Mouse (Mus musculus) liver, embryonic 16.5 days (tissue): ENCODE data around the gene Ftl1-ps1. TPM values are rescaled to one million over a fixed set of nuclear protein-coding genes. Genes with fewer than 3 reads are reported as not detected.

Source experiments
- ATAC-seq: fragments of 200-750 bp; cut with Nextera tagmentation; 2 replicates; pipeline ENCODE4 v1.8.0; 2017; ENCODE audit warnings: low read depth, mild to moderate bottlenecking, moderate number of reproducible peaks, moderate library complexity
- H3K27ac ChIP-seq: fragments of 300-500 bp; sonication (generic); 2 replicates; pipeline ENCODE4 v1.5.1; 2014; ENCODE audit warnings: mild to moderate bottlenecking, low read length
- H3K27me3 ChIP-seq: fragments of 300-500 bp; sonication (generic); 2 replicates; pipeline ENCODE4 v1.6.1; 2014; ENCODE audit warnings: low read depth, low read length, mixed read lengths; ENCODE audit not compliant: control insufficient read depth, insufficient read depth
- H3K36me3 ChIP-seq: fragments of 300-500 bp; sonication (generic); 2 replicates; pipeline ENCODE4 v1.6.1; 2014; ENCODE audit warnings: mild to moderate bottlenecking; ENCODE audit not compliant: control insufficient read depth, insufficient read depth
- H3K4me1 ChIP-seq: fragments of 300-500 bp; sonication (generic); 2 replicates; pipeline ENCODE4 v1.6.1; 2014; ENCODE audit warnings: low read depth, low read length, mixed read lengths; ENCODE audit not compliant: control insufficient read depth
- H3K4me2 ChIP-seq: fragments of 300-500 bp; sonication (generic); 2 replicates; pipeline ENCODE4 v1.6.1; 2014; ENCODE audit warnings: low read depth, low read length, mixed read lengths
- H3K4me3 ChIP-seq: fragments of 300-500 bp; sonication (generic); 2 replicates; pipeline ENCODE4 v1.5.1; 2014; ENCODE audit warnings: low read depth, mild to moderate bottlenecking, low read length
- H3K9ac ChIP-seq: fragments of 300-500 bp; sonication (generic); 2 replicates; pipeline ENCODE4 v1.6.1; 2014; ENCODE audit warnings: low read depth, low read length
- H3K9me3 ChIP-seq: fragments of 300-500 bp; sonication (generic); replicated peaks from 2 replicates; pipeline ENCODE4 v1.6.1; 2016; ENCODE audit warnings: low read length; ENCODE audit not compliant: control insufficient read depth
- WGBS: fragments of 180-500 bp; shearing (Covaris S2); extraction: QIAGEN DNeasy Blood & Tissue Kit; methylation state at CpG from one replicate; pipeline ENCODE4 v1.1.7; 2014; ENCODE audit not compliant: insufficient replicate concordance; 5-methylcytosine and 5-hydroxymethylcytosine counted together
- polyA plus RNA-seq: library from polyadenylated mRNA; unstranded; fragments of >200 nt; fragmentation: Nextera tagmentation; extraction: Ambion mirVana; gene quantifications from 2 replicates; pipeline ENCODE4 v1.2.1, GENCODE M21; 2015

The Ftl1-ps1 gene
- polyA plus RNA-seq = 88.0 and 91.7 TPM in 2 replicates

- H3K27ac ChIP-seq = no peak within 1 kb of the TSS
- H3K36me3 ChIP-seq = no peaks in the 10 kb centered on the region
- no peak within 1 kb of the TSS for H3K4me3 ChIP-seq
- WGBS = 21% methylated on average over 11 of the region's 11 CpGs
- H3K4me2 ChIP-seq = peak within 1 kb of the TSS; percentile 18; the same call in 1 of the 2 replicates
- no peak within 1 kb of the TSS for H3K9ac ChIP-seq
- H3K27me3 ChIP-seq = no peaks in the 10 kb centered on the region
- no peak for ATAC-seq
- H3K4me1 ChIP-seq = no peaks in the 10 kb centered on the region
- H3K9me3 ChIP-seq = no peaks in the 10 kb centered on the region
These were observed at the start of gene Ftl1-ps1 for GRCm38 (mm10) chr13:74399298-74399839. Gene Ftl1-ps1, plus strand, starts transcription at chr13:74399694.

- ATAC-seq = peak; percentile 31
- H3K4me3 ChIP-seq = peak overlapping the region; percentile 88
- H3K27ac ChIP-seq = peak overlapping the region; percentile 41
- no peaks in the 10 kb centered on the region for H3K9me3 ChIP-seq
- H3K4me2 ChIP-seq = peak overlapping the region; percentile 94
- H3K27me3 ChIP-seq = no peaks in the 10 kb centered on the region
- peak overlapping the region; percentile 93 for H3K9ac ChIP-seq
- H3K4me1 ChIP-seq = peaks cover 13% of the 10 kb centered on the region
- peaks cover 3% of the 10 kb centered on the region for H3K36me3 ChIP-seq
- under 1% methylated on average over 15 of the region's 15 CpGs for WGBS
These were observed 49.0 kb upstream of the Ftl1-ps1 start for GRCm38 (mm10) chr13:74350435-74350906.

GRCm38 (mm10) chr13:74356491-74356890 lies 43.0 kb upstream of the Ftl1-ps1 start:
- H3K9ac ChIP-seq = no peak overlapping the region
- H3K4me2 ChIP-seq = no peak overlapping the region
- no peak overlapping the region for H3K27ac ChIP-seq
- H3K4me3 ChIP-seq = no peak overlapping the region
- peaks cover 12% of the 10 kb centered on the region for H3K36me3 ChIP-seq
- ATAC-seq = no peak
- H3K4me1 ChIP-seq = no peaks in the 10 kb centered on the region
- no peaks in the 10 kb centered on the region for H3K9me3 ChIP-seq
- WGBS = 89% methylated on average over 13 of the region's 13 CpGs
- no peaks in the 10 kb centered on the region for H3K27me3 ChIP-seq

- ATAC-seq = no peak
- Histone ChIP-seq H3K36me3 (no peaks in the 10 kb centered on the region; the same call in 1 of the 2 replicates), H3K27ac (no peak overlapping the region), H3K9me3 (no peaks in the 10 kb centered on the region), H3K9ac (no peak overlapping the region), H3K4me3 (no peak overlapping the region), H3K27me3 (no peaks in the 10 kb centered on the region), H3K4me2 (no peak overlapping the region), H3K4me1 (no peaks in the 10 kb centered on the region)
- WGBS = 40% methylated on average over 2 of the region's 2 CpGs
These were observed 37.3 kb upstream of the Ftl1-ps1 start for GRCm38 (mm10) chr13:74362218-74362617.

- WGBS = 79% methylated on average over 13 of the region's 13 CpGs
- Histone ChIP-seq H3K4me3 (no peak overlapping the region), H3K9me3 (no peaks in the 10 kb centered on the region), H3K4me2 (no peak overlapping the region), H3K27me3 (no peaks in the 10 kb centered on the region), H3K4me1 (no peaks in the 10 kb centered on the region), H3K9ac (no peak overlapping the region), H3K27ac (no peak overlapping the region), H3K36me3 (no peaks in the 10 kb centered on the region)
- ATAC-seq = 0 out of 2 replicates have a peak, but pooled peaks have one; percentile 20
These were observed 36.2 kb upstream of the Ftl1-ps1 start for GRCm38 (mm10) chr13:74363176-74363858.

- Histone ChIP-seq H3K36me3 (no peaks in the 10 kb centered on the region), H3K9ac (no peak within 1 kb of the TSS), H3K4me1 (no peaks in the 10 kb centered on the region), H3K27ac (no peak within 1 kb of the TSS), H3K4me2 (no peak within 1 kb of the TSS), H3K27me3 (no peaks in the 10 kb centered on the region), H3K9me3 (no peaks in the 10 kb centered on the region), H3K4me3 (no peak within 1 kb of the TSS)
- WGBS = 57% methylated on average over 8 of the region's 8 CpGs
- peak; percentile 42; the same call in 1 of the 2 replicates for ATAC-seq
These were observed 35.6 kb upstream of the Ftl1-ps1 start, which contains the start of gene Lrrc14b for GRCm38 (mm10) chr13:74363859-74364235. Gene Lrrc14b, minus strand, starts transcription at chr13:74364005.

GRCm38 (mm10) chr13:74381533-74382276 lies 17.8 kb upstream of the Ftl1-ps1 start:
- Histone ChIP-seq H3K4me2 (no peak overlapping the region), H3K27ac (no peak overlapping the region), H3K4me1 (no peaks in the 10 kb centered on the region), H3K36me3 (no peaks in the 10 kb centered on the region), H3K27me3 (no peaks in the 10 kb centered on the region), H3K9me3 (no peaks in the 10 kb centered on the region), H3K4me3 (no peak overlapping the region), H3K9ac (no peak overlapping the region)
- ATAC-seq = no peak
- WGBS = 58% methylated on average over 10 of the region's 10 CpGs

- H3K27ac ChIP-seq = no peak overlapping the region
- no peak overlapping the region for H3K9ac ChIP-seq
- H3K9me3 ChIP-seq = no peaks in the 10 kb centered on the region
- H3K4me2 ChIP-seq = no peak overlapping the region
- no peak overlapping the region for H3K4me3 ChIP-seq
- no peaks in the 10 kb centered on the region for H3K4me1 ChIP-seq
- H3K27me3 ChIP-seq = no peaks in the 10 kb centered on the region
- ATAC-seq = no peak
- no peaks in the 10 kb centered on the region for H3K36me3 ChIP-seq
- WGBS = 70% methylated on average over 3 of the region's 3 CpGs
These were observed 17.2 kb upstream of the Ftl1-ps1 start for GRCm38 (mm10) chr13:74382289-74382688.
